Mouse (Mus musculus) liver, embryonic 11.5 days (tissue): ENCODE measurements around the gene Nav2. TPM values are rescaled to one million over a fixed set of nuclear protein-coding genes. Genes with fewer than 3 reads are reported as not detected.

Source experiments
- ATAC-seq: fragments of 200-750 bp; cut with Nextera tagmentation; replicated peaks from 2 replicates; pipeline ENCODE4 v1.8.0; 2017; ENCODE audit warnings: moderate number of reproducible peaks, mild to moderate bottlenecking, moderate TSS enrichment, moderate library complexity; ENCODE audit not compliant: low FRiP score
- DNase-seq: peaks from one replicate; pipeline ENCODE4 v3.0.0-alpha.2; 2017; ENCODE audit warnings: low spot score
- H3K27ac ChIP-seq: fragments of 300-500 bp; sonication (generic); 2 replicates; pipeline ENCODE4 v1.5.1; 2014; ENCODE audit warnings: mild to moderate bottlenecking, low read depth, low read length, control low read depth
- H3K27me3 ChIP-seq: fragments of 300-500 bp; sonication (generic); replicated peaks from 2 replicates; pipeline ENCODE4 v1.6.1; 2014; ENCODE audit warnings: low read length, mixed read lengths; ENCODE audit not compliant: control insufficient read depth, insufficient read depth
- H3K36me3 ChIP-seq: fragments of 300-500 bp; sonication (generic); 2 replicates; pipeline ENCODE4 v1.6.1; 2014; ENCODE audit warnings: mild to moderate bottlenecking, low read length, moderate library complexity, mixed read lengths; ENCODE audit not compliant: control insufficient read depth, insufficient read depth
- H3K4me1 ChIP-seq: fragments of 300-500 bp; sonication (generic); replicated peaks from 2 replicates; pipeline ENCODE4 v1.6.1; 2014; ENCODE audit warnings: low read length, mixed read lengths; ENCODE audit not compliant: control insufficient read depth, insufficient read depth
- H3K4me2 ChIP-seq: fragments of 300-500 bp; sonication (generic); 2 replicates; pipeline ENCODE4 v1.6.1; 2014; ENCODE audit warnings: mild to moderate bottlenecking, control low read depth, moderate library complexity
- H3K4me3 ChIP-seq: fragments of 300-500 bp; sonication (generic); 2 replicates; pipeline ENCODE4 v1.5.1; 2014; ENCODE audit warnings: low read depth, low read length, control low read depth
- H3K9ac ChIP-seq: fragments of 300-500 bp; sonication (generic); 2 replicates; pipeline ENCODE4 v1.6.1; 2014; ENCODE audit warnings: low read depth, low read length, control low read depth
- H3K9me3 ChIP-seq: fragments of 300-500 bp; sonication (generic); 2 replicates; pipeline ENCODE4 v1.6.1; 2016; ENCODE audit warnings: low read length, inconsistent platforms, mixed read lengths; ENCODE audit not compliant: control insufficient read depth
- WGBS: fragments of 180-500 bp; shearing (Covaris S2); extraction: QIAGEN DNeasy Blood & Tissue Kit; methylation state at CpG from one replicate; pipeline ENCODE4 v1.1.7; 2014; 5-methylcytosine and 5-hydroxymethylcytosine counted together
- polyA plus RNA-seq: library from polyadenylated mRNA; unstranded; fragments of >200 nt; fragmentation: Nextera tagmentation; extraction: Ambion mirVana; gene quantifications from 2 replicates; pipeline ENCODE4 v1.2.1, GENCODE M21; 2014

Nav2 gene
- polyA plus RNA-seq, 1 experiment from 2014 or later: 6.2 TPM

DNA sequence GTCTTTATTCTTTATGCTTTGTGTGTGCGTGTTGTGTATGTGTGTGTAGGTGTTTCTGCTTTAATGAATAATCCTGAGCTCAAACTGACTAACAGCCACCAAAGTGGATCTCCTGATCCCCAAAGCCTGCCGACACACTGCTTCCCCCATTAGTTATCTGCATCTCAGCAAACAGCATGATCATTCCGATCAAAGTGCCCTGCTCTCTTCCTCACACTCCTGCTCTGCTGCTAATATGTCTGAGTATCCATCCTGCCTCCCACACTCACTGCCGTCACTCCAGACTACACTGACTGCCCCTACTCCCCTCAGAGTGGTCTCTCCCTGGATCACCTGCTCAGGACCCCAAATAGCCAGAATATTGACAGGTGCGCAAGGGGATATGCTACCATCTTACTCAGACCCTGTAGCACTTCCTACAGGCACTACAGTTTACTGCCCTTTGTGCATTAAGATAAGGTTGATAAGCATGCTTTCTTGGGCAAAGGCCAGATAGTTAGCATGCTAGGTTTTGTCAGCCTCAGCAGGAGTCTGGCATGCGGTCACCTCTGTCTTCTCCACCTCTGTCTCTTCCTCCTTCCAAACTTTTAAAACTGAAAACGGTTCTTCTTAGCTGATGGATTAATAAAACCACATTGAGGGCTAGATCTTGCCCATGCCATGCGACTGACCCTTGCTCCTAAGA is 382.8 kb downstream of the Nav2 start:
- Histone ChIP-seq H3K4me3 (no peak overlapping the region), H3K27ac (no peak overlapping the region), H3K9me3 (0 out of 2 replicates have a peak, but pooled peaks cover 2% of the 10 kb centered on the region), H3K4me1 (no peaks in the 10 kb centered on the region), H3K27me3 (no peaks in the 10 kb centered on the region), H3K9ac (no peak overlapping the region), H3K4me2 (no peak overlapping the region), H3K36me3 (no peaks in the 10 kb centered on the region)
- DNase-seq (no peak), ATAC-seq (0 out of 2 replicates have a peak, but pooled peaks have one; percentile 15)
- 78% methylated on average over 8 of the region's 8 CpGs for WGBS

DNA sequence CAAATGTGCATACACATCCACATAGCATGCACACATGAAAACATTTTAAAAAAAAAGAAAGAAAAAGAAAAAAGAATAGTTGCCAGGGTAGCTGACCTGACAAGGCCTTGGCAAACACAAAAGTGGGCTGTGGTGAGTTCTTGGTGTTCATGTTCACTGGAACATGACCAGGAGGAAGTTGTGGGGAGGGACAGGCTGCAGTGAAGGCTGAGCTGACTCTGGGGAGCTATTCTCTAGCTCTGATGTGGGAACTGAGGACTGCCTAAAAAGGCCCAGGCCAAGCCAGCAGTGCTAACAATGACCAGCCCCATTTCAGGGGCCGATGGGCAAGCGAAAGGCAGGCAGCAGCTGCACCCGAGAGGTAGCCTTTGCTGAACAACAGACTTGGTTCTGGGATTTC is 388.6 kb downstream of the Nav2 start:
- Histone ChIP-seq H3K9me3 (no peaks in the 10 kb centered on the region), H3K4me3 (no peak overlapping the region), H3K27me3 (no peaks in the 10 kb centered on the region), H3K9ac (no peak overlapping the region), H3K27ac (no peak overlapping the region), H3K36me3 (no peaks in the 10 kb centered on the region), H3K4me2 (no peak overlapping the region), H3K4me1 (0 out of 2 replicates have a peak, but pooled peaks cover 5% of the 10 kb centered on the region)
- 82% methylated on average over 3 of the region's 3 CpGs for WGBS
- no peak for DNase-seq
- no peak for ATAC-seq

DNA sequence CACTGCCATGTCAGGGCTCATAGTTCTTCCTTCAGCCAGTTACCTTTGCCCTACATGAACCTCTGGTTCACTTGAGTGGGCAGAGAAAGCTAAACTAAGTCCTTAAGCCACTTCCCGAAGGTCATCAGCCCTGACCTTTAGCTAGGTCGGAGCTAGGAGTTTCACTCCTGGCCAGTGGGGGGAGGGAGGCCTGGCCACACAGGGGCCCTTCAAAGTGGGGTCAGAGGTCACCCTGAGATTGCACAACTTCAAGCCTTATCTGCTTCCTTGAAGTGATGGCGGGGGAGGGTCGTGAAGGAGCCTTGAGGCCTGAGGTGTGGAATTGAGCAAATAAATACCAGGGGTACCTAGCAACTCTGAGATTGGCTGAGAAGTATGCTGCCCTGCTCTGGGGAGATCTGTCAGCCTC is 389.9 kb downstream of the Nav2 start:
- DNase-seq (no peak), ATAC-seq (no peak)
- Histone ChIP-seq H3K36me3 (no peaks in the 10 kb centered on the region), H3K4me1 (0 out of 2 replicates have a peak, but pooled peaks cover 5% of the 10 kb centered on the region), H3K27me3 (no peaks in the 10 kb centered on the region), H3K9me3 (no peaks in the 10 kb centered on the region), H3K9ac (no peak overlapping the region), H3K4me3 (no peak overlapping the region), H3K27ac (no peak overlapping the region), H3K4me2 (no peak overlapping the region)
- WGBS: 22% methylated on average over 4 of the region's 4 CpGs

DNA sequence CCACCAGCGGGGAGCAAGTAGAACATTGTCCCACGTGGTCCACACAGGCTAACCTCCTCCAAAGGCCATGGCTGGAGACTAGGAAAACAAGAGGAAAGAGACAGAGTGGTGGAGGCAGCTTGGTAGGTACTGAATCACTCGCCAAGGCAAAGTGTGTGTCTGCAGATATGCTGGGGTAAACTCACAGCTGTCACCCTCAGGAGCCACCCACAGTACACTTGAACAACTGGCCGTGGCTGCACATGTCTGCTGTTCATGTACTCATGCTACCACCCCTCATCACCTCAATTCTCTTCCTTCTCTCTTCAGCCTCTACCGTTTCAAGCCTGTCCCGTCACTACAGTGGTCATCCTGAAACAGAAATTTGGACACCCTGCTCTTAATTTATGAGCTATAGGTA is 393.0 kb downstream of the Nav2 start:
- Histone ChIP-seq H3K9me3 (no peaks in the 10 kb centered on the region), H3K27me3 (peaks cover 9% of the 10 kb centered on the region), H3K36me3 (no peaks in the 10 kb centered on the region), H3K9ac (no peak overlapping the region), H3K27ac (no peak overlapping the region), H3K4me2 (no peak overlapping the region), H3K4me3 (no peak overlapping the region), H3K4me1 (0 out of 2 replicates have a peak, but pooled peaks cover 5% of the 10 kb centered on the region)
- WGBS: 71% methylated on average over 6 of the region's 6 CpGs
- DNase-seq: no peak
- ATAC-seq: no peak

DNA sequence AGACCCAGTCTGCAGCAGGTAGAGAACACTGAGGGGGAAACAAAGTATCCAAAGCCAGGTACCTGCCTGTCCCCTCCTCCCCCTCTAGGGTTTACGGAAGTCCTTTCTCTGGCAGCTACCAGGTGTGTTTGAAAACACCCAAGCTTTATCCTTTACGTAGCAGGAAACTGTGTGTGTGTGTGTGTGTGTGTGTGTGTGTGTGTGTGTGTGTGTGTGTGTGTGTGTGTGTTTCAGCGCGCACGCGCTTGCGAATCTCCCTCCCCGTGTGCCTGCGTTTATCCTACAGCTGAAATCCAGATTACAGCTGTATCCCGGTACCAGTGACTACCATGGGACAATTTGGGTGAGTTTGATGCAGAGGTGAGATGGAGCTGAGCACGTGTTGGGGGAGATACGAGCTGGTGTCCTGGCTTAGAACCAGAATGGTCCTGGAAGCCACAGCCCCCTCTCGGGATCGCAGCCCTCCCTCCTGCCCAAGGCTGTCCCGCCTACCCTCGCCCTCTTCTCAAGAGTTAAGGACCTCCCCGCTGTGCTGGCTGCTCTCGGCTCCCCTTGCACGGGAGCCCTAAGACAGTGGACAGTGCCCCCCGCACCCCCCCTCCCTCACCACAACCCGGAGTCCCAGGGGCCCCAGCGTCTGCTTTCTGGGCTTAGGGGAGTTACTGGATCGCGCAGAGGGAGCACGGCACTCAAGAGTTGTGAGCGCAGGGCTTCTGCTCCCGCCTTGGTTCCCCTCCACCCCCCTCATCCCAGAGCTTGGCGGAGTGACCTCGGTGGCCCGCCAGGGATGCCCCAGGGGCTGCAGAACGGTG is 395.3 kb downstream of the Nav2 start:
- no peaks in the 10 kb centered on the region for H3K9me3 ChIP-seq
- H3K36me3 ChIP-seq: no peaks in the 10 kb centered on the region
- DNase-seq (no peak), ATAC-seq (peak; percentile 27; the same call in 1 of the 2 replicates)
- WGBS: 2% methylated on average over 31 of the region's 31 CpGs
- peaks cover 9% of the 10 kb centered on the region for H3K27me3 ChIP-seq
- H3K4me2 ChIP-seq: peak overlapping the region; percentile 78
- H3K4me3 ChIP-seq: peak overlapping the region; percentile 50
- H3K27ac ChIP-seq: no peak overlapping the region
- 0 out of 2 replicates have a peak, but pooled peaks cover under 1% of the 10 kb centered on the region for H3K4me1 ChIP-seq
- H3K9ac ChIP-seq: peak overlapping the region; percentile 48; the same call in 1 of the 2 replicates

DNA sequence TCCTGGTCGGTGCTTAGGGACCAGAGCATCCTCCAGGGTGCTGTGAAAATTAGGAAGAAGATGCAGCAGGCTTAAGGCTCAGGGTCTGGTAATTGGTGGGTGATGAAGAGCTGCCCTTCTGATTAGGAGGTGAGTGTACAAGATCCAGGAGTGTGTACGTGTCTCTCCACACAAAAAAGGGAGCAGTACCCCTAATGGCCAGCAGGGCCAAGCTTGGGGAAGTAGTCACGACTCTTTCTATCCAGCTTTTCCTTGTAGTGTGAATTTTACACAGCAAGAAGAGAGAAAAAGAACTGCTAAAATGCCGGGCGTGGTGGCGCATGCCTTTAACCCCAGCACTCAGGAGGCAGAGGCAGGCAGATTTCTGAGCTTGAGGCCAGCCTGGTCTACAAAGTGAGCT is 399.2 kb downstream of the Nav2 start:
- DNase-seq (no peak), ATAC-seq (no peak)

DNA sequence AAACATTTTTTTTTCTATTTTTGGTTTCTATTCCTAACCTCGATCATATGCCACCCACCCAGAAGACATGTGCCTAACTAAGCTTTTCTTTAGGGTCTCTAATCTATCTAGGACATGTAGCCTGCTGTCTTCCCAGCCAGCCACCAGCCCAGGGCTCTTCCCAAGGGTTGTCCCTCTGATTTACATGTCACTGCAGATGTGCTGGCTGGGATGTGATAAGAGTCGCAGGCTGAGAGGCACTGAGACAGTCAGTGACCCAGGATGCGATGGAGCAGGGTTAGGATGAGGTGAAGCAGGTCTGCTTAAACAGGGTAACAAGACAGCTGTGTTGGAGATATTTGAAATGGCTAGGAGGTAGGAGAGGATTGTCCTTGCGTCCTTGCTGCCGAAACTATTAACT is 401.2 kb downstream of the Nav2 start:
- Histone ChIP-seq H3K27ac (no peak overlapping the region), H3K27me3 (peaks cover 2% of the 10 kb centered on the region; the same call in 1 of the 2 replicates), H3K4me1 (0 out of 2 replicates have a peak, but pooled peaks cover 2% of the 10 kb centered on the region), H3K36me3 (no peaks in the 10 kb centered on the region), H3K9ac (no peak overlapping the region), H3K4me2 (no peak overlapping the region), H3K9me3 (no peaks in the 10 kb centered on the region; the same call in 1 of the 2 replicates), H3K4me3 (no peak overlapping the region)
- ATAC-seq (peak; percentile 65), DNase-seq (no peak)
- 64% methylated on average over 5 of the region's 5 CpGs for WGBS

More for the DNA sequence above, 399.2 kb downstream of the Nav2 start:
- peaks cover 9% of the 10 kb centered on the region for H3K27me3 ChIP-seq
- no peak overlapping the region for H3K4me3 ChIP-seq
- 65% methylated on average over 6 of the region's 6 CpGs for WGBS
- H3K9ac ChIP-seq: no peak overlapping the region
- H3K4me2 ChIP-seq: no peak overlapping the region
- no peaks in the 10 kb centered on the region for H3K36me3 ChIP-seq
- H3K9me3 ChIP-seq: no peaks in the 10 kb centered on the region; the same call in 1 of the 2 replicates
- H3K27ac ChIP-seq: no peak overlapping the region
- H3K4me1 ChIP-seq: 0 out of 2 replicates have a peak, but pooled peaks cover 2% of the 10 kb centered on the region

DNA sequence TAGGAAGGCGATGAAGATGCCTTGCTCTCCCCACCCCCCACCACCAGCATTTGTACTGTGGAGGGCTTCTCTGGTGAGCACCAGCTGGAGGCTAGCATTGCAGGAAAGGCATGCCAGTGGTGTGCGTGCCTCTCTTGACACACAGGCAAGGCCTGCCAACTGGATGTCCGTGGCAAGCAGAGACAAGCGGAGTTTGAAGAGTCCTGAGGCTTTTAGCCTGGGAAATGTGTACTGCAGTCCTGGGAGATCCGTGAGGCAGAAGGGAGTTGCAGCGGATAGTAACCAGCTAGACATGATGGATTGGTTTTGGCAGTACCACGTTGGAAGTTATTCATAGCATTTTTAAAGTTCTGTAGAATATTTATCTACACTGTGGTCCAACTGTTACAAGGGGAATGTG is 405.4 kb downstream of the Nav2 start:
- Histone ChIP-seq H3K4me3 (no peak overlapping the region), H3K9me3 (no peaks in the 10 kb centered on the region; the same call in 1 of the 2 replicates), H3K36me3 (no peaks in the 10 kb centered on the region), H3K27ac (no peak overlapping the region), H3K4me2 (no peak overlapping the region), H3K9ac (no peak overlapping the region), H3K27me3 (no peaks in the 10 kb centered on the region), H3K4me1 (0 out of 2 replicates have a peak, but pooled peaks cover 2% of the 10 kb centered on the region)
- 71% methylated on average over 7 of the region's 7 CpGs for WGBS
- ATAC-seq: no peak
- no peak for DNase-seq
